Mouse (Mus musculus) stomach, embryonic 14.5 days (tissue): ENCODE measurements at regions not wholly inside any gene's neighbourhood (a gene's known extent, or its start where the extent isn't known, plus 50 kb on each side); places are given as distances from the start of the nearest gene placed in this dataset.

ENCODE experiments used
- ATAC-seq: fragments of 200-750 bp; cut with Nextera tagmentation; 2 replicates; pipeline ENCODE4 v1.8.0; 2017; ENCODE audit warnings: low read depth, moderate TSS enrichment; ENCODE audit not compliant: insufficient number of reproducible peaks, insufficient read depth, low FRiP score
- H3K27ac ChIP-seq: fragments of 300-500 bp; sonication (generic); 2 replicates; pipeline ENCODE4 v1.5.1; 2014; ENCODE audit warnings: mild to moderate bottlenecking, low read length, moderate library complexity, mixed read lengths
- H3K27me3 ChIP-seq: fragments of 300-500 bp; sonication (generic); 2 replicates; pipeline ENCODE4 v1.6.1; 2014; ENCODE audit warnings: low read length, control low read depth, mixed read lengths; ENCODE audit not compliant: control insufficient read depth, insufficient read depth
- H3K36me3 ChIP-seq: fragments of 300-500 bp; sonication (generic); 2 replicates; pipeline ENCODE4 v1.6.1; 2014; ENCODE audit warnings: mild to moderate bottlenecking, control low read depth, low read length, moderate library complexity, mixed read lengths; ENCODE audit not compliant: control insufficient read depth, insufficient read depth
- H3K4me1 ChIP-seq: fragments of 300-500 bp; sonication (generic); 2 replicates; pipeline ENCODE4 v1.6.1; 2014; ENCODE audit warnings: low read length, control low read depth, mixed read lengths; ENCODE audit not compliant: control insufficient read depth, insufficient read depth
- H3K4me2 ChIP-seq: fragments of 300-500 bp; sonication (generic); replicated peaks from 2 replicates; pipeline ENCODE4 v1.6.1; 2014; ENCODE audit warnings: low read depth, low read length, control low read depth
- H3K4me3 ChIP-seq: fragments of 300-500 bp; sonication (generic); 2 replicates; pipeline ENCODE4 v1.5.1; 2014; ENCODE audit warnings: low read depth, low read length, control low read depth
- H3K9ac ChIP-seq: fragments of 300-500 bp; sonication (generic); replicated peaks from 2 replicates; pipeline ENCODE4 v1.6.1; 2014; ENCODE audit warnings: low read depth, mild to moderate bottlenecking, control low read depth, low read length, moderate library complexity, mixed read lengths
- H3K9me3 ChIP-seq: fragments of 300-500 bp; sonication (generic); 2 replicates; pipeline ENCODE4 v1.6.1; 2016; ENCODE audit warnings: low read depth, low read length, control low read depth; ENCODE audit not compliant: control insufficient read depth
- WGBS: fragments of 180-500 bp; shearing (Covaris S2); extraction: QIAGEN DNeasy Blood & Tissue Kit; methylation state at CpG from one replicate; pipeline ENCODE4 v1.1.7; 2014; 5-methylcytosine and 5-hydroxymethylcytosine counted together

DNA sequence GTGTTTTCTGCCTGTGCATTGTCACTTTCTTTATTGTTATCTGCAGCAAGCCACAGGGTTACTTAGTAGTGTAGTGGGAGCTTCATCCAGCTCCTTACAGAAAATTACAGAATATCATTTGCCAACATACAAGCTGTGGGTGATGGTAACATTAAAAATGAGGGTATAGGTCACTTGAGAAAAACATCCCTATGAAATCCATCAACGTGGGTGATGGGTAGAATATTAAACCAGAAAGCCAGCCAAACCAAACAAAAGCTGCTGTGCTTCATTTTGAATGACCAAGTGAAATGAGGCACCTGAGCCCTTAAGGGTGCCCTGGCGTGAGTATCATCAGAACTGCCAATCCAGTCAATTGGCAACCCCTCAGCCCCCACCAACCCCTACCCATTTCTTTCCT, 58.1 kb upstream of the Slc7a14 start:
- H3K27me3 ChIP-seq = no peaks in the 10 kb centered on the region
- H3K4me3 ChIP-seq = no peak overlapping the region
- no peaks in the 10 kb centered on the region for H3K9me3 ChIP-seq
- no peak overlapping the region for H3K9ac ChIP-seq
- no peak overlapping the region for H3K4me2 ChIP-seq
- no peaks in the 10 kb centered on the region for H3K4me1 ChIP-seq
- no peak for ATAC-seq
- H3K36me3 ChIP-seq = no peaks in the 10 kb centered on the region
- 60% methylated on average over 2 of the region's 2 CpGs for WGBS
- H3K27ac ChIP-seq = no peak overlapping the region
